Mouse (Mus musculus): ENCODE measurements around the gene Cldn18. TPM values are rescaled to one million over a fixed set of nuclear protein-coding genes. Genes with fewer than 3 reads are reported as not detected.

The Cldn18 gene
- total and polyA plus RNA-seq, 3 experiments = not detected

DNA sequence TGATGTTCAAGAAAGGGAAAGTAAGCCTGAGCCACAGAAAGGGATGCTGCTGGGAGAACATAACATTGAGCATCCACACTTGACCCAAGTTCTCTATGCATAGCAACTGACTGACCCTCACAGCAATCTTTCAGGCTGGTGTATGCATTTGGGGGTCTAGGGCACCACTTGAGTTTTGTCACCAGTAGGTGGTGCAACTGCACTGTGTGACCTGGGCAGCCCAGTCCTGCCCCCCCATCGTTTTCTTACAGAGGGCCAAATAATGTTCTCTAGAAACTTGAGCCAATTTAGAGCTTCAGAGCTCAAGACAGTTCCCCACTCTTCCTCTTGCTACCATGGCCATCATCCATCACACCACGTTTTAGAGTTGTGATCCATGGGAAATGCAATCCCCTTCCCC, 45.5 kb downstream of the Cldn18 start:
- Histone ChIP-seq H3K9me3 (replicated peaks; ENCODE audit: insufficient read depth, low read length) (no peaks in the 10 kb centered on the region), H3K79me2 (ENCODE audit: control insufficient read depth, insufficient read depth, low read length, poor library complexity) (no peaks in the 10 kb centered on the region), H3K27me3 (ENCODE audit: control insufficient read depth in 1 of 2, insufficient read depth in 2 of 2, low read length in 2 of 2) (no peaks in the 10 kb centered on the region), H3K27ac (ENCODE audit: control insufficient read depth, low read depth, low read length) (no peak overlapping the region), H3K9ac (ENCODE audit: control insufficient read depth, low read depth, low read length, poor library complexity, severe bottlenecking) (no peak overlapping the region), H3K4me1 (ENCODE audit: control insufficient read depth in 1 of 2, insufficient read depth in 2 of 2, low read length in 2 of 2) (no peaks in the 10 kb centered on the region), H3K36me3 (ENCODE audit: control insufficient read depth in 1 of 2, insufficient read depth in 2 of 2, low read length in 2 of 2) (no peaks in the 10 kb centered on the region), H3K4me3 (ENCODE audit: control insufficient read depth in 1 of 2, insufficient read depth in 1 of 2, low read depth in 2 of 2, low read length in 2 of 2) (no peak overlapping the region)
- peak; percentile 7 for DNase-seq (ENCODE audit: low read depth, low spot score)
- TF ChIP-seq JUND (IDR thresholded peaks at IDR 0.05; ENCODE audit: low read depth, low read length) = no peak
- peak; percentile 15 for TF ChIP-seq RAD21 (IDR thresholded peaks at IDR 0.05; ENCODE audit: low read depth, low read length)
- 0 out of 2 replicates have a peak, but pooled peaks have one; percentile 10 for TF ChIP-seq SMC3 (IDR thresholded peaks at IDR 0.05; ENCODE audit: low read depth, low read length)
- TF ChIP-seq CTCF (IDR thresholded peaks at IDR 0.05 in 2 of 3, conservative IDR thresholded peaks at IDR 0.05 in 1 of 3; ENCODE audit: control insufficient read depth in 1 of 3, insufficient read depth in 1 of 3, low read depth in 2 of 3, low read length in 3 of 3, poor library complexity in 1 of 3, severe bottlenecking in 1 of 3) = peak; percentile 6 to 33 (median 25); a peak in 4 of 6 replicates
- no peak for TF ChIP-seq ELF1 (IDR thresholded peaks at IDR 0.05; ENCODE audit: low read depth, low read length)

DNA sequence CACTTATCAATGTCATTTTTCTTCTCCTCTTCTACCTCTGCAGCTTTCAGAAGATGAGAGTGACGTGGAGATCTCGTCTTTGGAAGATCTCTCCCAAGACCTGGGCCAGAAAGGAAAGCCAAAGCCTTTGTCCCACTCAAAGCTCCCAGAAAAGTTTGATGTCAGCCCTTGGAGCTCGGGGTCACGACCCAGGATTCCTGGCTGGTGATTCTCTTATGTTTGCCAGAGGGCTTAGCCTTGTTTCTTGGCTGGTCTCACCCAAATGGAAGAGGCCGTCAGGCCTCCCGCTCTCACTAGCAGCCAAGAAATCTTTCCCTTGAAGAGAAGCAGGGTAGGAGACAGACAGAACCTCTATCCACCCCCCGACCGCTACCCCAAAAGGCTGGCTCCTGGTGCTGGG, 49.5 kb downstream of the Cldn18 start:
- H3K9ac ChIP-seq (ENCODE audit: control insufficient read depth, low read depth, low read length, poor library complexity, severe bottlenecking) = no peak overlapping the region
- no peaks in the 10 kb centered on the region for H3K79me2 ChIP-seq (ENCODE audit: control insufficient read depth, insufficient read depth, low read length, poor library complexity)

DNA sequence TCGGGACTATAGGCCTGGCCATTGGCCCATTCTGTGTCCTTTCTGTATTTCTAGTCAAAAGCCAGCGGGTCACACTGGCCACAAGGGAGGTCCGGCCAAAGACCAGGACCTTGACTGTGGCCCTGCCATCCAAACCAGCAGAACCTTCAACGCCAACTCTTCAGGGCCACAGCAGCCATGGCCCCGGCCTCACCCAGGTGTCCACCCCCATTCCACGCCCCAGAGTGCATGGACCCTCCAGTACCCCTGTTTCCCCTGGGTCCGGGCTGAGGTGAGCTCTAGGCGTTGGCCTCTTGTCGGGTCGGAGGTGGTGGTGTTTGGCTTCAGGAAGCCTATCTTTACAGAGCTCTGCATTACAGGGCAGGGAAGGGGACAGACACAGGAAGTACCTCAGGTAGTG, 54.2 kb downstream of the Cldn18 start:
- no peak overlapping the region for H3K4me3 ChIP-seq (ENCODE audit: control insufficient read depth in 1 of 2, insufficient read depth in 1 of 2, low read depth in 2 of 2, low read length in 2 of 2)
- no peak for TF ChIP-seq USF1 (IDR thresholded peaks at IDR 0.05; ENCODE audit: low read depth, low read length)
- TF ChIP-seq TAL1 (IDR thresholded peaks at IDR 0.05; ENCODE audit: low read length) = no peak
- no peak for TF ChIP-seq ZC3H11A (IDR thresholded peaks at IDR 0.05; ENCODE audit: low read depth, low read length)
- TF ChIP-seq POLR2A (IDR thresholded peaks at IDR 0.05; ENCODE audit: control insufficient read depth in 1 of 2, insufficient read depth in 1 of 2, low read depth in 1 of 2, low read length in 2 of 2, poor library complexity in 1 of 2) = no peak
- no peak for TF ChIP-seq CTCF (IDR thresholded peaks at IDR 0.05 in 2 of 3, conservative IDR thresholded peaks at IDR 0.05 in 1 of 3; ENCODE audit: control insufficient read depth in 1 of 3, insufficient read depth in 1 of 3, low read depth in 2 of 3, low read length in 3 of 3, poor library complexity in 1 of 3, severe bottlenecking in 1 of 3)
- TF ChIP-seq TBP (IDR thresholded peaks at IDR 0.05; ENCODE audit: low read depth, low read length) = no peak
- no peak for TF ChIP-seq GABPA (IDR thresholded peaks at IDR 0.05; ENCODE audit: low read depth, low read length)
- no peak for TF ChIP-seq TCF12 (IDR thresholded peaks at IDR 0.05; ENCODE audit: low read depth, low read length)
- TF ChIP-seq ETS1 (IDR thresholded peaks at IDR 0.05; ENCODE audit: low read depth, low read length) = no peak
- TF ChIP-seq JUND (IDR thresholded peaks at IDR 0.05; ENCODE audit: low read depth, low read length) = no peak
- TF ChIP-seq SMC3 (IDR thresholded peaks at IDR 0.05; ENCODE audit: low read depth, low read length) = no peak
- no peak for TF ChIP-seq RCOR1 (IDR thresholded peaks at IDR 0.05; ENCODE audit: low read depth, low read length)
- no peak for TF ChIP-seq CHD1 (IDR thresholded peaks at IDR 0.05; ENCODE audit: low read depth, low read length)
- no peak for TF ChIP-seq BHLHE40 (IDR thresholded peaks at IDR 0.05; ENCODE audit: borderline replicate concordance, low read depth, low read length)
- no peak for TF ChIP-seq POLR2AphosphoS5 (IDR thresholded peaks at IDR 0.05; ENCODE audit: borderline replicate concordance, low read depth, low read length)
- TF ChIP-seq GATA1 (IDR thresholded peaks at IDR 0.05; ENCODE audit: low read depth, low read length) = no peak
- TF ChIP-seq NELFE (IDR thresholded peaks at IDR 0.05; ENCODE audit: low read depth, low read length) = no peak
- TF ChIP-seq MXI1 (IDR thresholded peaks at IDR 0.05; ENCODE audit: low read depth, low read length) = no peak
- TF ChIP-seq MYC (IDR thresholded peaks at IDR 0.05; ENCODE audit: low read depth, low read length) = no peak
- H3K36me3 ChIP-seq (ENCODE audit: control insufficient read depth in 1 of 2, insufficient read depth in 2 of 2, low read length in 2 of 2) = no peaks in the 10 kb centered on the region
- H3K9me3 ChIP-seq (replicated peaks; ENCODE audit: insufficient read depth, low read length) = no peaks in the 10 kb centered on the region
- no peak overlapping the region for H3K27ac ChIP-seq (ENCODE audit: control insufficient read depth, low read depth, low read length)
- H3K4me1 ChIP-seq (ENCODE audit: control insufficient read depth in 1 of 2, insufficient read depth in 2 of 2, low read length in 2 of 2) = no peaks in the 10 kb centered on the region
- H3K79me2 ChIP-seq (ENCODE audit: control insufficient read depth, insufficient read depth, low read length, poor library complexity) = no peaks in the 10 kb centered on the region
- no peak overlapping the region for H3K9ac ChIP-seq (ENCODE audit: control insufficient read depth, low read depth, low read length, poor library complexity, severe bottlenecking)
- no peaks in the 10 kb centered on the region for H3K27me3 ChIP-seq (ENCODE audit: control insufficient read depth in 1 of 2, insufficient read depth in 2 of 2, low read length in 2 of 2)
- no peak for DNase-seq (ENCODE audit: low read depth, low spot score)

More for the DNA sequence above, 49.5 kb downstream of the Cldn18 start:
- TF ChIP-seq EP300 (IDR thresholded peaks at IDR 0.05; ENCODE audit: low read depth in 1 of 2, low read length in 2 of 2) = no peak
- no peak for TF ChIP-seq RAD21 (IDR thresholded peaks at IDR 0.05; ENCODE audit: low read depth, low read length)
- TF ChIP-seq ETS1 (IDR thresholded peaks at IDR 0.05; ENCODE audit: low read depth, low read length) = no peak
- no peak for TF ChIP-seq HCFC1 (IDR thresholded peaks at IDR 0.05; ENCODE audit: low read depth, low read length)
- TF ChIP-seq MYC (IDR thresholded peaks at IDR 0.05; ENCODE audit: low read depth, low read length) = no peak
- no peak for TF ChIP-seq ZC3H11A (IDR thresholded peaks at IDR 0.05; ENCODE audit: low read depth, low read length)
- no peak for TF ChIP-seq MEF2A (IDR thresholded peaks at IDR 0.05; ENCODE audit: extremely low read depth, insufficient replicate concordance, low read depth, low read length, poor library complexity, severe bottlenecking)
- TF ChIP-seq POLR2AphosphoS5 (IDR thresholded peaks at IDR 0.05; ENCODE audit: borderline replicate concordance, low read depth, low read length) = no peak
- no peak for TF ChIP-seq USF2 (IDR thresholded peaks at IDR 0.05; ENCODE audit: borderline replicate concordance in 1 of 2, insufficient read depth in 1 of 2, low read depth in 1 of 2, low read length in 2 of 2)
- no peak for TF ChIP-seq CHD2 (IDR thresholded peaks at IDR 0.05; ENCODE audit: low read length)
- no peak for TF ChIP-seq MAFK (IDR thresholded peaks at IDR 0.05; ENCODE audit: borderline replicate concordance, low read depth, low read length)
- Histone ChIP-seq H3K4me3 (ENCODE audit: control insufficient read depth in 1 of 2, insufficient read depth in 1 of 2, low read depth in 2 of 2, low read length in 2 of 2) (no peak overlapping the region), H3K27ac (ENCODE audit: control insufficient read depth, low read depth, low read length) (no peak overlapping the region), H3K36me3 (ENCODE audit: control insufficient read depth in 1 of 2, insufficient read depth in 2 of 2, low read length in 2 of 2) (no peaks in the 10 kb centered on the region), H3K27me3 (ENCODE audit: control insufficient read depth in 1 of 2, insufficient read depth in 2 of 2, low read length in 2 of 2) (no peaks in the 10 kb centered on the region), H3K4me1 (ENCODE audit: control insufficient read depth in 1 of 2, insufficient read depth in 2 of 2, low read length in 2 of 2) (no peaks in the 10 kb centered on the region), H3K9me3 (replicated peaks; ENCODE audit: insufficient read depth, low read length) (no peaks in the 10 kb centered on the region)
- DNase-seq (ENCODE audit: low read depth, low spot score) = no peak
